Mouse (Mus musculus) hindbrain, embryonic 16.5 days (tissue): ENCODE data around the gene B3gat3. TPM values are rescaled to one million over a fixed set of nuclear protein-coding genes. Genes with fewer than 3 reads are reported as not detected.

Experiments
- microRNA-seq: library from miRNA; unstranded; fragments of <30 nt; microRNA quantifications from one replicate; pipeline ENCODE4, GENCODE M21; 2017
- polyA plus RNA-seq: library from polyadenylated mRNA; unstranded; fragments of >200 nt; fragmentation: Nextera tagmentation; extraction: Ambion mirVana; gene quantifications from 2 replicates; pipeline ENCODE4 v1.2.1, GENCODE M21; 2015

B3gat3 gene
- polyA plus RNA-seq, 1 experiment from 2014 or later = 99.5 TPM

Small RNAs within 50 kb of the gene (microRNA-seq; reads per million reads assigned to microRNA genes)
- not detected for gene Mir5136

Other genes starting within 250 kb of the B3gat3 start
- 183 and 191 TPM in 2 replicates for gene Slc3a2, start 197.0 kb upstream of the B3gat3 start, polyA plus RNA-seq
- gene Wdr74, start 184.5 kb upstream of the B3gat3 start, polyA plus RNA-seq = 89.6 and 92.0 TPM in 2 replicates
- gene 1700092M07Rik, start 179.7 kb upstream of the B3gat3 start, polyA plus RNA-seq = 1.5 and 1.6 TPM in 2 replicates
- gene Stx5a, start 179.0 kb upstream of the B3gat3 start, polyA plus RNA-seq = 109 and 119 TPM in 2 replicates
- gene Nxf1, start 163.3 kb upstream of the B3gat3 start, polyA plus RNA-seq = 120 and 140 TPM in 2 replicates
- gene Tmem223, start 149.4 kb upstream of the B3gat3 start, polyA plus RNA-seq = 200 and 220 TPM in 2 replicates
- gene Tmem179b, start 145.9 kb upstream of the B3gat3 start, polyA plus RNA-seq = 30.4 and 32.1 TPM in 2 replicates
- 31.7 and 33.1 TPM in 2 replicates for gene Taf6l, start 134.0 kb upstream of the B3gat3 start, polyA plus RNA-seq
- gene Polr2g, start 121.8 kb upstream of the B3gat3 start, polyA plus RNA-seq = 136 and 147 TPM in 2 replicates
- 8.0 and 8.1 TPM in 2 replicates for gene Zbtb3, start 117.8 kb upstream of the B3gat3 start, polyA plus RNA-seq
- gene Ttc9c, start 101.0 kb upstream of the B3gat3 start, polyA plus RNA-seq = 51.6 and 54.3 TPM in 2 replicates
- 5.1 and 5.8 TPM in 2 replicates for gene Hnrnpul2, start 100.4 kb upstream of the B3gat3 start, polyA plus RNA-seq
- gene AC129217.1, start 90.6 kb upstream of the B3gat3 start, polyA plus RNA-seq = not detected in 2 replicates
- gene Bscl2, start 82.9 kb upstream of the B3gat3 start, polyA plus RNA-seq = 117 TPM in 2 replicates
- 477 and 526 TPM in 2 replicates for gene Gng3, start 81.2 kb upstream of the B3gat3 start, polyA plus RNA-seq
- gene Lrrn4cl, start 69.6 kb upstream of the B3gat3 start, polyA plus RNA-seq = 0.94 and 1.2 TPM in 2 replicates
- gene Ubxn1, start 48.9 kb upstream of the B3gat3 start, polyA plus RNA-seq = 147 and 151 TPM in 2 replicates
- 58.5 and 61.5 TPM in 2 replicates for gene Uqcc3, start 39.5 kb upstream of the B3gat3 start, polyA plus RNA-seq
- 27.5 and 35.0 TPM in 2 replicates for gene Lbhd1, start 36.6 kb upstream of the B3gat3 start, polyA plus RNA-seq
- not detected in 2 replicates for gene Gm49403, start 36.4 kb upstream of the B3gat3 start, polyA plus RNA-seq
- gene 1810009A15Rik, start 31.5 kb upstream of the B3gat3 start, polyA plus RNA-seq = 44.3 and 46.5 TPM in 2 replicates
- gene Gm49416, start 31.4 kb upstream of the B3gat3 start, polyA plus RNA-seq = not detected in 2 replicates
- gene Ints5, start 27.4 kb upstream of the B3gat3 start, polyA plus RNA-seq = 31.1 and 35.2 TPM in 2 replicates
- gene Ganab, start 22.3 kb upstream of the B3gat3 start, polyA plus RNA-seq = 72.1 and 84.5 TPM in 2 replicates
- 2.9 and 3.0 TPM in 2 replicates for gene Rom1, start 9.0 kb downstream of the B3gat3 start, polyA plus RNA-seq
- 10.3 and 11.3 TPM in 2 replicates for gene Eml3, start 9.2 kb downstream of the B3gat3 start, polyA plus RNA-seq
- 91.3 and 103 TPM in 2 replicates for gene Mta2, start 21.5 kb downstream of the B3gat3 start, polyA plus RNA-seq
- 23.9 and 26.3 TPM in 2 replicates for gene Tut1, start 33.5 kb downstream of the B3gat3 start, polyA plus RNA-seq
- 284 and 301 TPM in 2 replicates for gene Eef1g, start 46.7 kb downstream of the B3gat3 start, polyA plus RNA-seq
- gene Ahnak, start 68.9 kb downstream of the B3gat3 start, polyA plus RNA-seq = 3.5 and 4.8 TPM in 2 replicates
- not detected in 2 replicates for gene Scgb1a1, start 167.6 kb downstream of the B3gat3 start, polyA plus RNA-seq
- 34.1 and 44.9 TPM in 2 replicates for gene Asrgl1, start 215.3 kb downstream of the B3gat3 start, polyA plus RNA-seq